Mouse (Mus musculus) adrenal gland, postnatal 25 days (tissue): ENCODE measurements around the gene Senp6. TPM values are rescaled to one million over a fixed set of nuclear protein-coding genes. Genes with fewer than 3 reads are reported as not detected.
A peak's percentile ranks its signal among the peaks of the same experiment; 100 is the strongest.
"Not testable (repeated sequence)": the region's sequence is repeated elsewhere in the genome, so short reads cannot be mapped to it uniquely, and the experiment has no call there.

Source experiments
- DNase-seq: peaks from one replicate; pipeline ENCODE4 v3.0.0; 2021; ENCODE audit warnings: mixed read lengths
- total RNA-seq: library from RNA; stranded (reverse); gene quantifications from 2 replicates; pipeline ENCODE4 v1.2.3, GENCODE M21; 2021

Gene Senp6
- total RNA-seq, 1 experiment from 2014 or later, result 122 TPM

- no peak for DNase-seq
These were observed 14.2 kb downstream of the Senp6 start for GRCm38 (mm10) chr9:80080941-80081340.

DNA sequence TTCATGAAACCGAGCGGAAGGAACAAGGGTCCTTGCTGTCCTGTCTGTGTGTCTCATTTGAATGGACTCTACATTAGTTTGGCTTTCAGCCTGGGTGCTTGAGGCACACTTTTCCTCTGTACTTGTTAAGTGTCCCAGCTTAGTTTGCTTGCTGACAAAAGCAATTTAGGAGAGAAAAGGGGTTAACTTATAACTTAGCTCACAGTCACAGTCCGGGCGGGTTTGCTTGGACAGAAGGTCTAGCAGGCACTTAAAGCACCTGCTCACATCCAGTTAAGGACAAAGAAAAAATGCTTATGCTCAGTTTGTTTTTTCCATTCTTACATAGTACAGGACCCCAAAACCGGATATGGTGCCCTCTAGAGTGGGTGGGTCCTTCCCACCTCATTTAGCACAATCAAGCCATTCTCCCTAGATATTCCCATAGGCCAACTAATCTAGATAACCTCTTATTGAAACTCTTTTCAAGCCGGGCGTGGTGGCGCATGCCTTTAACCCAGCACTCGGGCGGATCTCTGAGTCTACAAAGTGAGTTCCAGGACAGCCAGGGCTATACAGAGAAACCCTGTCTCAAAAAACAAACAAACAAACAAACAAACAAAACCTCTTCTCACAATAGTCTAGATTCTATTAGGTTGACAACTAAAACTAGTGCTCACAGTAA, 17.9 kb downstream of the Senp6 start:
- no peak for DNase-seq

DNA sequence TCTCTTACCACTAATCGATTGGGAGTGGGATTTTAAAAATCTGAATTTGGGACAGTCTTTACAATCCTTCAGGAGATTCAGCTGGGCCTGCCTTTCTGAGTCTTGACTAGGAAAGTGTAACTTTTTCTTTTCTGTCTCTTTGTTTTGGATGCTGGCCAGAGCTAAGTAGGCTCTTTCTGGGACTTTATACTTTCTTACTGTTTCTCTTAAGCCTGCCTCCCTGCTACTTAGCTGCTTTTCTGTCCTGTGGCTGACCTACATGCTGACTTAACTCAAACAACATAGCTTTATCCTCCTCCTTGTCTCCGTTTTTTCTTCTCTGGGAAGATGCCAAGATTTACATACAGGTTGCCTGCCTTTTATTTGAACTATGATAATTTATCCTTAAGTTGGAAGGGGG, 19.0 kb downstream of the Senp6 start:
- no peak for DNase-seq

DNA sequence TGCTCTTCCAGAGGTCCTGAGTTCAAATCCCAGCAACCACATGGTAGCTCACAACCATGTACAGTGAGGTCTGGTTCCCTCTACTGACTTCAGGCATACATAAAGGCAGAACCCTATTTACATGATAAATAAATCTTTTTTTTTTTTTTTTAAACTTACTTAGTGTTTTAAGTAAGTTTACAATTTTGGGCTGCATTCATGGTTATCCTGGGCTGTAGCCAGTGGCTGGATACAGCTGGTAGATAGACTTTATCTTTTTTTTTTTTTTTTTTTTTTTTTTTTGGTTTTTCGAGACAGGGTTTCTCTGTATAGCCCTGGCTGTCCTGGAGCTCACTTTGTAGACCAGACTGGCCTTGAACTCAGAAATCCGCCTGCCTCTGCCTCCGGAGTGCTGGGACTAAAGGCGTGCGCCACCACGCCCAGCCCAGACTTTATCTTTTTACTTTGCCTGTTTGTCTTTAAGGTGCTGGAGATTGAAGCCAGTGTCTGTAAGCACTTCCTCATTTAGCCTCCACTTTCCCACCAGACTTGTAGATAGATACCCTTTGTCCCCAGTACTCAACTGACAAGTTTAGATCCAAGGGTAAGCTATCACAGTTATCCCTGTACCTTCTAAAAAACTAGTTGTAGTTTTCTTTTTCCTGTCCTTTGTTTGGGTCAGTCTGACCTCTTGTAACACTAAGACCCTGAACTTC, 19.7 kb downstream of the Senp6 start:
- not testable (repeated sequence) for DNase-seq

- DNase-seq, result no peak
These were observed 22.7 kb downstream of the Senp6 start for GRCm38 (mm10) chr9:80089409-80089808.

- no peak for DNase-seq
These were observed 29.6 kb downstream of the Senp6 start for GRCm38 (mm10) chr9:80096325-80096724.

GRCm38 (mm10) chr9:80145992-80146587, 79.4 kb downstream of the Senp6 start:
- no peak for DNase-seq

DNA sequence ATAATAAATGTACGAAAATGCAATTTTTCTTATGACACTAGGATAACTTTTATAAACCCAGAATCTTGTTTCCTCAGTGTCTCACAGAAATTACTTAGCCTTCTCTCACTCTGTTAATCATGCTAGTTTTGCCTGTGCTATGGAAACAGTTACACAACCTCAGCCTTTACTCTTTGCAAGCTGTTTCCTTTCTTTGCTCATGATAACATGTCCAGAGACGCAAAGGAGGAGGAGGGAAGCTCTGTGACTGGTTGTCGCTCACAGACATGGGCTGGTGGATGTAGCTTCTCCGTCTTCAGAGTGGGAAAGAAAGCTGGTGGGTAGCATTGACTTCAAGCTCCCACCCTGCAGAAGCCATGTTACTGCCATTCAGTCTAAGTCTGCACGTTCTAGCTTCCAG, 82.9 kb downstream of the Senp6 start:
- no peak for DNase-seq

DNA sequence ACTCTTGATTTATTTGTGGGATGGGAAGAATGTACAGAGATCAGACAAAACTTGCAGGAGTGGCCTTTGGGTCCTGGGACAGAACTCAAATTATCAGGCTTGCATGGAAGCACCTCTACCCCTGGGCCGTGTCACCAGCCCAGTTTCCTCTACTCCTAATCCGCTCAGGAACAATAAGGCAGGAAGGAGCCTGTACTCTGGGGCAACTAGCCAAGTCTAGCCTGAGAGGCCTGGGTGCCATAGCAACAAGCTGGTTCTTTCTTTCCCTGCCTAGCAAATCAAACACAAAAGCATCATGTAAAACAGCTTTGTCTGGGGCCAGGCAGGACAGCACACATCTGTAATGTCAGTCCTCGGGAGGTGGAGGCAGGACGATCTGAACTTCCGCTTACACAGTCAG, 88.6 kb downstream of the Senp6 start:
- DNase-seq, result peak; percentile 35

DNA sequence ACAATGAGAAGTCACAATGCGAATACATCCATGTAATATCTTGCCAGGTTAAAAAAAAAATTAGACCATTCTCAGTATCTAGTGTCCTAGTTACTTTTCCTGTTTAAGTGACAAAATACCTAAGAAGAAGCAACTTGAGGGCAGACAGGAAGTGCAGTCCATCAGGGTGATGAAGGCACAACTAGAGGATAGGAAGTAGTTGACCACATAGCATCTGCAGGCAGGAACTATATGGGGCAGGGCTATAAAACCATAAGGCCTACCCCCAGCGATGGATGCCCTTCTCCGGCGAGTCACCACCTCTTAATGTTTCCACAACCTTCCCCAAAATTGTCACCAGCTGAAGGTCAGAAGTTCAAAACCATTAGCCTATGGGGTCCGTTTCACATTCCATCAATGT, 90.1 kb downstream of the Senp6 start:
- no peak for DNase-seq

GRCm38 (mm10) chr9:80157840-80158465, 91.2 kb downstream of the Senp6 start:
- no peak for DNase-seq

DNA sequence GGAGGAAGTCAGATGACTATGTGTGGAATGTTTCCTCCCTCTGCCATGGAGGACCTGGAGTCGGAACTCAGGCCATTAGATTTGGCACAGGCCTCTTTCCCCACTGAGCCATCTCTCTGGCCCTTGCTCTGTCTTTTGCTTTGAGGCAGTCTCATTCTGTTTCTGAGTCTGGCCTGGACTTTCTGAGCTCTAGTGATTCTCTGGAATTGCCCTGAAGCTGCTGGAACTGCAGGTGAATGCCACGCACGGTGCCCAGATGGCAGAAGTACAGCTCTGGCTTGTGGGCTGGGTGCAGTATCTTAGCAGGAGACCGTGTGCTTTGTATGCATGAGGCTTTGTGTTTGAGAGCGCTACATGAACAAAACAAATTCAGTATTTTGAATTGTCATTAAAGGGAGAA, 92.2 kb downstream of the Senp6 start:
- no peak for DNase-seq

DNA sequence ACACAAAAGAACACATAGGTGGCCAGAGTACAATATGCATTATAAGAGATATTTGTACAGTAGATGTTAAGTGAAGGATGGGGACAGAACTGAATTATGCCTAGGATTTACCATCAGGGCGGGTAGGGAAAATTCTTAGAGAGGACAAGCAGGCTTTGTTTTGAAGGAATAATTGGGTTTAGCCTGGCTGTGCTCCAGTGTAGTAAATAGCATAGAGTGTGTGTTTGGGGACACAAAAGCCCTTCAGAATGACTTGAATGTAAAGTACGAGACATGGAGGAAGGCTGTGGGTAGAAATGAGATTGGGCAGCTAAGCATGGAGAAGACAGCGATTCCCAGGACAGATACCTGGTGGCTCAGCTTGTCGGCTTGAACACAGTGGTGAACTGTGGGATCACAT, 94.7 kb downstream of the Senp6 start:
- DNase-seq, result no peak

- no peak for DNase-seq
These were observed 96.5 kb downstream of the Senp6 start for GRCm38 (mm10) chr9:80163126-80163723.

- DNase-seq, result no peak
These were observed 97.5 kb downstream of the Senp6 start for GRCm38 (mm10) chr9:80164191-80164590.

DNA sequence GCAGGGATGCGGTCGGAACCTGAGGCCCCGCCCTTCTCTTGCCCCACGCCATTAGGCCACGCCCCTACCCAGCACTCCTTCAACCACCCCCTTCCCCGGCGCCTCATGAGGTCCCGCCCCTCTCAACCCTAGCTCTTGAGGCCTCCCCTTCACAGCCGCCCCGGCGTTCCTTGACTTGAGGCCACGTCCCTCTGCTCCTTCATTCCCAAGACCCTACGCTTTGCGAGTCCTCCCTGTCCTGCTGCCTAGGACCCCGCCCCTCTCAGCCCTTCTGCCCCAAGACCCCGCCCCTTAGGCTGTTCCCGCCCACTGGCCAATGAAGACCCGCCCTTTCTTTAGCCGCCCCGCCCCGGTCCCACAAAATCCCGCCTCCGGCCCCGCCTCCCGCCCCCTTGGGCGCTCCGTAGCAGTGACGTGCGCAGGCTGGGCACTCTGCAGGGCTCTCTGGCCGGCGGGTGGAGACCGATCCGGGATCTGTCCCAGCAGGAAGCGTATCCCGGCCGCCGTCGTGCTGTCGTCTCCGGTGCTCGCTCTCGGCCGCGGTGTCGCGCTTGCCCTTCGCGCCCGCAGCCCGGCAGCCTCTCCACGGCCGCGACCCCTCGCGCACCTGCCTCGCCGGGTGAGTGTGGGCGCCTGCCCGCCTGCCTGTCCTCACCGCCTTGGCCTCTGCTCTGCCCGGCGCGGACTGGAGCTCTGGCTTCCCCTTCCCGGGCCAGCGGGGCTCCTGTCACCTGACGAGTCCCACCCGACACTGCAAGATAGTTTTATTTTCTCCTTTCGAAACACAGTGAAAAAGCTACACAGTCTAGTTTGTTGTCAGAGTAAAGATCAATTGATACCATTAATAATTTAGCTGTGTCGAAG, 98.1 kb downstream of the Senp6 start, which contains the start of gene Myo6:
Gene Myo6 (plus strand): TSS at position 421 of the 864 bp plus-strand sequence.
- DNase-seq, result peak; percentile 98

DNA sequence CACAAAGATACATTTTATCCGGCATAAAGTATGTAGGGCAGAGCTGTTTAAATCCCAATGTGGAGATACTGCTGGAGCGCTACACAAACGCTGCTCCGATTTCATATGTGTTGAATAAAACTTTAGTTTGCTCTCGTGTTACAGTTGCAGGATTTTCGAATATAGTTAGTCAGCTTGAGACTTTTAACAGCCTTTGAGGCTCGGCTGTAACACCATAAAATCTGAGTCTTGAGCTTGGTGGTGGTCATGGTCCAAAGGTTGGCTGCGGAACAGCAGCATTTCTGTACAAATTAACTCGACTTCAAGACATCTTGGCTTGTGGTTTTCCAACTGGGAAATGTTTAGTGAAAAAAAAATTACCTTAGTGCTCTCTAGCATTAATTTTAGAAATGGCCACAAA, 99.0 kb downstream of the Senp6 start:
- DNase-seq, result no peak

GRCm38 (mm10) chr9:80166425-80166824, 99.7 kb downstream of the Senp6 start:
- no peak for DNase-seq

DNA sequence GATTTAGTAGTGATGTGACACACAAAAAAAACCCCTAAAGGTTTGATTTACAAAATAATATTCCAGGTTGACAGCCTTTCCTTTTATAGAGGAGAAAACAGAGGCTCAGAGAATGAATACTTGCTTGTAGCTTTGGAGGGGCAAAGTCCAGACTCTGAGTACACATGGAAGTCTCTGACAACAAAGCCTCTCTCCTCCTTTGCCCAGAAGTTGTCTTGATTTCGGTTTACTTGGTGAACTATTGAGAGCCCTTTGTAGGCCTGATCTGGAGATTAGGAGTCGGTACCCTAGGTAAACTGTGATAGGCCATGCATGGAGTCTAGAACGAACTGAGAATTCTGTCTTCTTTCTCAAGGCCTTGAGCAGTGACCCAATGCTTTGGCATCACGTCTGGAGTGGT, 100.4 kb downstream of the Senp6 start:
- DNase-seq, result no peak

- DNase-seq, result no peak
These were observed 102.8 kb downstream of the Senp6 start for GRCm38 (mm10) chr9:80169551-80169950.

DNA sequence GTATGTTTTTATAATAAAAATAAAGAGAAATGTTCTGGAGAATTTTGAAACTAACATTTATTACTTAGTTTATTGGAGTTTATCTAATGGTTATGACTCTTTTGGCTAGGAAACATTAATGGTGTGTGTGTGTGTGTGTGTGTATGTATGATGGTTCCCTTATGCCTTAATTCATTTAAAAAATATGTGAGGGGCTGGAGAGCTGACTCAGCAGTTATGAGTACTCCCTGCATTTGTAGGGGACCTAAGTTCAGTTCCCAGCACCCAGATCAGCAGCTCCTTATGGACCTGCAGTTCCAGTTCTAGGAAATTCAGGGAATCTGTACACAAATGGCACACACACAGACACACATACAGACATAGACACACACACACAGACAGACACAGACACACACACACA, 104.5 kb downstream of the Senp6 start:
- no peak for DNase-seq
